Mouse (Mus musculus) G1E (cell line): ENCODE results near the gene Ssr4. TPM values are rescaled to one million over a fixed set of nuclear protein-coding genes. Genes with fewer than 3 reads are reported as not detected.

Experiments used
- ATAC-seq: 2 replicates; pipeline ENCODE4 v1.8.0; 2016; ENCODE audit warnings: mild to moderate bottlenecking; ENCODE audit not compliant: insufficient number of reproducible peaks, poor library complexity, low FRiP score, severe bottlenecking; ENCODE audit errors: extremely low read depth
- DNase-seq: peaks from one replicate; pipeline ENCODE4 v3.0.0; 2012; ENCODE audit warnings: low spot score
- H3K27me3 ChIP-seq: 2 replicates; pipeline ENCODE4 v1.6.1; 2012; ENCODE audit warnings: mild to moderate bottlenecking, low read length, inconsistent platforms; ENCODE audit not compliant: insufficient read depth
- H3K36me3 ChIP-seq: replicated peaks from 2 replicates; pipeline ENCODE3; 2012; ENCODE audit warnings: mild to moderate bottlenecking, inconsistent platforms
- H3K4me1 ChIP-seq: 2 replicates; pipeline ENCODE4 v1.6.1; 2012; ENCODE audit warnings: low read depth, low read length, inconsistent platforms, mixed read lengths; ENCODE audit not compliant: insufficient read depth
- H3K4me3 ChIP-seq: 2 replicates; pipeline ENCODE4 v1.5.1; 2012; ENCODE audit warnings: low read depth, mild to moderate bottlenecking, inconsistent platforms, low read length, moderate library complexity, mixed read lengths
- H3K9me3 ChIP-seq: replicated peaks from 2 replicates; pipeline ENCODE4 v1.6.1; 2012; ENCODE audit warnings: inconsistent platforms
- CTCF ChIP-seq: IDR thresholded peaks from 2 replicates; pipeline ENCODE4 v1.5.1; 2012; ENCODE audit warnings: low read depth, low read length, inconsistent platforms, mixed read lengths
- GATA1 ChIP-seq: IDR thresholded peaks from 2 replicates; pipeline ENCODE4 v1.6.1; 2012; ENCODE audit warnings: borderline replicate concordance, low read length, inconsistent platforms, mixed read lengths
- GATA2 ChIP-seq: IDR thresholded peaks from 2 replicates; pipeline ENCODE4 v1.6.1; 2012; ENCODE audit warnings: low read depth, low read length, inconsistent platforms, borderline replicate concordance
- POLR2AphosphoS5 ChIP-seq: IDR thresholded peaks from 2 replicates; pipeline ENCODE4 v1.6.1; 2012; ENCODE audit warnings: low read depth, low read length, inconsistent platforms; ENCODE audit not compliant: insufficient replicate concordance
- TAL1 ChIP-seq: conservative IDR thresholded peaks from 2 replicates; pipeline ENCODE4 v1.6.1; 2012; ENCODE audit warnings: low read depth, low read length, inconsistent platforms, mixed read lengths
- polyA plus RNA-seq: library from polyadenylated mRNA; stranded (reverse); fragments of >175 nt; gene quantifications from 2 replicates; pipeline ENCODE4 v1.2.3, GENCODE M21; 2012
- total RNA-seq, 2 experiments: library from RNA; stranded (forward) in 1 of 2; stranded (reverse) in 1 of 2; fragments of 200-1000 nt in 1 of 2; fragments of >200 nt in 1 of 2; fragmentation: Nextera tagmentation in 1 of 2; gene quantifications; 2 replicates each; pipeline ENCODE4 v1.2.3; 2014 to 2017

Ssr4 gene
- total and polyA plus RNA-seq, 3 experiments, result 12.4 to 138 (median 120) TPM

DNA sequence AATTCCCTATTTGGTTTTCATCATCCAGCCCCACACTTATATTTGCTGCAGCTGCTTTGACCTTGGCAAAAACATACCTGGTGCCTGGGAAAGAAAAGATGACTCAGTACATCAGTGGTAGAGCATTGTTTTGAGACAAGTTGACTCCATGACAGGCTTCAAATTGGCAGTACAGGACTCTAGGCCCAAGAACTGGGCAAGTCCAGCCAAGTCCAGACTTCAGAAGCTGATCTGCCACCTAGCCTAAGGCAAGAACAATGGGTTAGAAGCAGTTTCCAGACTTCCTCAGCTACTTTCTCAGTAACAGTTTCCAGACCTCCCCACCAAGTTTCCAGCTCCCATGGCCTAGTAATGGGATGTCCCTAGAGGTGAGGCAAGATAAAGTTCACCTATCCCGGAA lies 48.9 kb downstream of the Ssr4 start:
- Histone ChIP-seq H3K4me1 (no peaks in the 10 kb centered on the region), H3K4me3 (no peak overlapping the region), H3K27me3 (no peaks in the 10 kb centered on the region), H3K36me3 (no peaks in the 10 kb centered on the region), H3K9me3 (no peaks in the 10 kb centered on the region)
- no peak for TF ChIP-seq TAL1
- no peak for TF ChIP-seq POLR2AphosphoS5
- TF ChIP-seq CTCF, result no peak
- TF ChIP-seq GATA2, result no peak
- TF ChIP-seq GATA1, result no peak
- ATAC-seq (no peak), DNase-seq (no peak)

- Histone ChIP-seq H3K4me1 (no peaks in the 10 kb centered on the region), H3K27me3 (no peaks in the 10 kb centered on the region), H3K4me3 (no peak overlapping the region), H3K36me3 (no peaks in the 10 kb centered on the region), H3K9me3 (no peaks in the 10 kb centered on the region)
- no peak for ATAC-seq
- no peak for TF ChIP-seq TAL1
- no peak for TF ChIP-seq GATA2
- no peak for TF ChIP-seq POLR2AphosphoS5
- TF ChIP-seq GATA1, result no peak
- TF ChIP-seq CTCF, result no peak
- no peak for DNase-seq
Measured at GRCm38 (mm10) chrX:73836691-73837090, 49.9 kb downstream of the Ssr4 start.

Other genes starting within 250 kb of the Ssr4 start
- gene Dusp9, start 147.6 kb upstream of the Ssr4 start, total RNA-seq (2014; fragmentation: Nextera tagmentation), result not detected in 2 replicates
- 0.16 and 0.23 TPM in 2 replicates for gene Dusp9, start 147.6 kb upstream of the Ssr4 start, total RNA-seq (2017)
- gene Dusp9, start 147.6 kb upstream of the Ssr4 start, polyA plus RNA-seq, result 0.23 and 0.24 TPM in 2 replicates
- gene Pnck, start 126.9 kb upstream of the Ssr4 start, total RNA-seq (2014; fragmentation: Nextera tagmentation), result not detected in 2 replicates
- gene Pnck, start 126.9 kb upstream of the Ssr4 start, total RNA-seq (2017), result not detected in 2 replicates
- not detected in 2 replicates for gene Pnck, start 126.9 kb upstream of the Ssr4 start, polyA plus RNA-seq
- 4.1 and 6.1 TPM in 2 replicates for gene Slc6a8, start 113.9 kb upstream of the Ssr4 start, total RNA-seq (2014; fragmentation: Nextera tagmentation)
- gene Slc6a8, start 113.9 kb upstream of the Ssr4 start, total RNA-seq (2017), result 9.9 and 12.7 TPM in 2 replicates
- 1.6 and 2.1 TPM in 2 replicates for gene Slc6a8, start 113.9 kb upstream of the Ssr4 start, polyA plus RNA-seq
- gene Bcap31, start 70.9 kb upstream of the Ssr4 start, total RNA-seq (2014; fragmentation: Nextera tagmentation), result 83.2 and 98.4 TPM in 2 replicates
- gene Bcap31, start 70.9 kb upstream of the Ssr4 start, total RNA-seq (2017), result 215 and 222 TPM in 2 replicates
- 13.5 and 16.0 TPM in 2 replicates for gene Bcap31, start 70.9 kb upstream of the Ssr4 start, polyA plus RNA-seq
- gene Abcd1, start 70.4 kb upstream of the Ssr4 start, total RNA-seq (2014; fragmentation: Nextera tagmentation), result 15.8 and 17.1 TPM in 2 replicates
- 6.3 and 7.0 TPM in 2 replicates for gene Abcd1, start 70.4 kb upstream of the Ssr4 start, total RNA-seq (2017)
- gene Abcd1, start 70.4 kb upstream of the Ssr4 start, polyA plus RNA-seq, result 17.6 and 19.4 TPM in 2 replicates
- gene Plxnb3, start 29.9 kb upstream of the Ssr4 start, total RNA-seq (2014; fragmentation: Nextera tagmentation), result not detected in 2 replicates
- gene Plxnb3, start 29.9 kb upstream of the Ssr4 start, total RNA-seq (2017), result 0.93 and 0.98 TPM in 2 replicates
- 0.02 TPM in 1 of 2 replicates, not detected in the other for gene Plxnb3, start 29.9 kb upstream of the Ssr4 start, polyA plus RNA-seq
- not detected in 2 replicates for gene Srpk3, start 12.6 kb upstream of the Ssr4 start, total RNA-seq (2014; fragmentation: Nextera tagmentation)
- gene Srpk3, start 12.6 kb upstream of the Ssr4 start, total RNA-seq (2017), result 0.44 TPM in 1 of 2 replicates, not detected in the other
- not detected in 2 replicates for gene Srpk3, start 12.6 kb upstream of the Ssr4 start, polyA plus RNA-seq
- 378 and 393 TPM in 2 replicates for gene Idh3g, start 131 bp upstream of the Ssr4 start, total RNA-seq (2014; fragmentation: Nextera tagmentation)
- gene Idh3g, start 131 bp upstream of the Ssr4 start, total RNA-seq (2017), result 179 and 187 TPM in 2 replicates
- gene Idh3g, start 131 bp upstream of the Ssr4 start, polyA plus RNA-seq, result 27.0 and 37.5 TPM in 2 replicates
- gene Pdzd4, start 37.9 kb downstream of the Ssr4 start, total RNA-seq (2014; fragmentation: Nextera tagmentation), result not detected in 2 replicates
- gene Pdzd4, start 37.9 kb downstream of the Ssr4 start, total RNA-seq (2017), result 0.05 and 0.06 TPM in 2 replicates
- gene Pdzd4, start 37.9 kb downstream of the Ssr4 start, polyA plus RNA-seq, result 0.04 TPM in 1 of 2 replicates, not detected in the other
- gene Avpr2, start 105.1 kb downstream of the Ssr4 start, total RNA-seq (2014; fragmentation: Nextera tagmentation), result not detected in 2 replicates
- gene Avpr2, start 105.1 kb downstream of the Ssr4 start, total RNA-seq (2017), result not detected in 2 replicates
- not detected in 2 replicates for gene Avpr2, start 105.1 kb downstream of the Ssr4 start, polyA plus RNA-seq
- not detected in 2 replicates for gene L1cam, start 109.1 kb downstream of the Ssr4 start, total RNA-seq (2014; fragmentation: Nextera tagmentation)
- 0.05 TPM in 1 of 2 replicates, not detected in the other for gene L1cam, start 109.1 kb downstream of the Ssr4 start, total RNA-seq (2017)
- gene L1cam, start 109.1 kb downstream of the Ssr4 start, polyA plus RNA-seq, result 0.05 TPM in 1 of 2 replicates, not detected in the other
- gene Arhgap4, start 134.8 kb downstream of the Ssr4 start, total RNA-seq (2014; fragmentation: Nextera tagmentation), result 5.0 and 5.1 TPM in 2 replicates
- 2.1 and 3.8 TPM in 2 replicates for gene Arhgap4, start 134.8 kb downstream of the Ssr4 start, total RNA-seq (2017)
- gene Arhgap4, start 134.8 kb downstream of the Ssr4 start, polyA plus RNA-seq, result 1.5 and 1.7 TPM in 2 replicates
- gene Naa10, start 134.9 kb downstream of the Ssr4 start, total RNA-seq (2014; fragmentation: Nextera tagmentation), result 55.9 and 61.9 TPM in 2 replicates
- 85.4 and 105 TPM in 2 replicates for gene Naa10, start 134.9 kb downstream of the Ssr4 start, total RNA-seq (2017)
- 171 and 192 TPM in 2 replicates for gene Naa10, start 134.9 kb downstream of the Ssr4 start, polyA plus RNA-seq
- gene Renbp, start 143.8 kb downstream of the Ssr4 start, total RNA-seq (2014; fragmentation: Nextera tagmentation), result 39.2 and 42.7 TPM in 2 replicates
- 196 and 201 TPM in 2 replicates for gene Renbp, start 143.8 kb downstream of the Ssr4 start, total RNA-seq (2017)
- 80.1 and 139 TPM in 2 replicates for gene Renbp, start 143.8 kb downstream of the Ssr4 start, polyA plus RNA-seq
- 222 and 230 TPM in 2 replicates for gene Hcfc1, start 179.3 kb downstream of the Ssr4 start, total RNA-seq (2014; fragmentation: Nextera tagmentation)
- gene Hcfc1, start 179.3 kb downstream of the Ssr4 start, total RNA-seq (2017), result 40.8 and 47.3 TPM in 2 replicates
- 148 and 184 TPM in 2 replicates for gene Hcfc1, start 179.3 kb downstream of the Ssr4 start, polyA plus RNA-seq
- 76.7 and 101 TPM in 2 replicates for gene Irak1, start 236.9 kb downstream of the Ssr4 start, total RNA-seq (2014; fragmentation: Nextera tagmentation)
- gene Irak1, start 236.9 kb downstream of the Ssr4 start, total RNA-seq (2017), result 35.4 and 39.7 TPM in 2 replicates
- 270 and 286 TPM in 2 replicates for gene Irak1, start 236.9 kb downstream of the Ssr4 start, polyA plus RNA-seq